Mouse (Mus musculus) layer of hippocampus, postnatal 36 days (tissue): ENCODE measurements around the gene Sqor. TPM values are rescaled to one million over a fixed set of nuclear protein-coding genes. Genes with fewer than 3 reads are reported as not detected.

ENCODE experiments used
- DNase-seq, 2 experiments: peaks; one replicate each; pipeline ENCODE4 v3.0.0; 2022
- total RNA-seq, 2 experiments: library from RNA; stranded (reverse); gene quantifications; 2 replicates each; pipeline ENCODE4 v1.2.3; 2021

Gene Sqor
- 1 to 10 TPM; 5.3 to 5.9 TPM for total RNA-seq

- DNase-seq, result peak; percentile 33 to 34
These were observed at the start of gene Sqor for GRCm38 (mm10) chr2:122765071-122765793. Gene Sqor (plus strand): TSS chr2:122765237.

- DNase-seq, result no peak
These were observed 48.7 kb upstream of the Sqor start for GRCm38 (mm10) chr2:122716301-122716842.

GRCm38 (mm10) chr2:122719232-122719631 lies 45.8 kb upstream of the Sqor start:
- no peak for DNase-seq

- DNase-seq, result no peak
These were observed 44.5 kb upstream of the Sqor start for GRCm38 (mm10) chr2:122720564-122720963.

- DNase-seq, result no peak
These were observed 39.4 kb upstream of the Sqor start for GRCm38 (mm10) chr2:122725604-122726003.

GRCm38 (mm10) chr2:122731456-122731855 lies 33.6 kb upstream of the Sqor start:
- DNase-seq, result no peak

GRCm38 (mm10) chr2:122737894-122738830 lies 26.9 kb upstream of the Sqor start, which contains the start of gene Bloc1s6:
Gene Bloc1s6 (plus strand): TSS chr2:122738503.
- DNase-seq, result peak; percentile 91 to 92

- no peak for DNase-seq
These were observed 26.0 kb upstream of the Sqor start for GRCm38 (mm10) chr2:122739023-122739422.

- no peak for DNase-seq
These were observed 18.6 kb upstream of the Sqor start for GRCm38 (mm10) chr2:122746461-122746860.

GRCm38 (mm10) chr2:122753739-122754343 lies 11.2 kb upstream of the Sqor start:
- peak; percentile 26 to 46 for DNase-seq

- DNase-seq, result no peak
These were observed 5.2 kb upstream of the Sqor start for GRCm38 (mm10) chr2:122759791-122760190.

- DNase-seq, result no peak
These were observed 2.0 kb upstream of the Sqor start for GRCm38 (mm10) chr2:122762991-122763390.

GRCm38 (mm10) chr2:122764526-122764925 lies 511 bp upstream of the Sqor start:
- DNase-seq, result no peak

- no peak for DNase-seq
These were observed 733 bp downstream of the Sqor start for GRCm38 (mm10) chr2:122765794-122766145.

GRCm38 (mm10) chr2:122771002-122771401 lies 6.0 kb downstream of the Sqor start:
- no peak for DNase-seq

- DNase-seq, result no peak
These were observed 7.9 kb downstream of the Sqor start for GRCm38 (mm10) chr2:122772899-122773298.

GRCm38 (mm10) chr2:122775491-122775890 lies 10.5 kb downstream of the Sqor start:
- no peak for DNase-seq

- DNase-seq, result no peak
These were observed 11.8 kb downstream of the Sqor start for GRCm38 (mm10) chr2:122776823-122777222.

GRCm38 (mm10) chr2:122779967-122780366 lies 14.9 kb downstream of the Sqor start:
- no peak for DNase-seq

- DNase-seq, result no peak
These were observed 15.4 kb downstream of the Sqor start for GRCm38 (mm10) chr2:122780447-122780846.

- DNase-seq, result no peak
These were observed 16.7 kb downstream of the Sqor start for GRCm38 (mm10) chr2:122781590-122782356.

GRCm38 (mm10) chr2:122783730-122784129 lies 18.7 kb downstream of the Sqor start:
- no peak for DNase-seq
